Mouse (Mus musculus) CH12.LX (cell line): ENCODE results near the gene Bri3.

Experiments used
- CTCF ChIP-seq, 2 experiments: IDR thresholded peaks in 1 of 2; conservative IDR thresholded peaks in 1 of 2; 2 replicates each; pipeline ENCODE4 v1.5.1; 2011 to 2012; ENCODE audit warnings: low read depth in 2 of 2, low read length in 2 of 2, improper control_type of control experiment in 1 of 2, inconsistent platforms in 1 of 2, mild to moderate bottlenecking in 1 of 2, moderate library complexity in 1 of 2
- ELF1 ChIP-seq: IDR thresholded peaks from 2 replicates; pipeline ENCODE4 v1.6.1; 2014; ENCODE audit warnings: low read depth, mild to moderate bottlenecking, inconsistent platforms, low read length, improper control_type of control experiment
- EP300 ChIP-seq: IDR thresholded peaks from 2 replicates; pipeline ENCODE4 v1.6.1; 2011; ENCODE audit warnings: low read length, improper control_type of control experiment
- JUND ChIP-seq: conservative IDR thresholded peaks from 2 replicates; pipeline ENCODE4 v1.6.1; 2011; ENCODE audit warnings: low read depth, low read length, improper control_type of control experiment
- MAZ ChIP-seq: IDR thresholded peaks from 2 replicates; pipeline ENCODE4 v1.6.1; 2012; ENCODE audit warnings: low read depth, mild to moderate bottlenecking, inconsistent platforms, low read length, improper control_type of control experiment, moderate library complexity
- POLR2A ChIP-seq: IDR thresholded peaks from 2 replicates; pipeline ENCODE4 v1.6.1; 2011; ENCODE audit warnings: low read depth, mild to moderate bottlenecking, improper control_type of control experiment, low read length

DNA sequence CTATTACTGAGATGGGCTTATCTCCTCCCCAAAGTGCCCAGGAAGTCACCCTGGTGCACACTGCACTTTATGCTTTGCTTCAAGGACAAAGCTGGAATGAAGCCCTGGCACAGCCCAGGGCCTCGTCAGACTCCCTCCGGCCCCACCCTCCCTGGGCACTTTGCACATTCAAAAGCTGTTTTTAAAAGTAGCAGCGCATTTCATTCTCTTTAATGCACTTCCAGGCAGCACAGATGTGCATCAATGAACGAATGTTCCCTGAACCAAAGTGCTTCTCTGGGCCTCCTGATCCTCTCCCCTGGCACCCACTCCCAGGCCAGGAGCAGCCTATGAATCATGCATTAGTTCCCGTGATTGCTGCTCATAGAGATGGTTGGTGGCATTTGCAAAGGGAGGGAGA lies 167.5 kb downstream of the Bri3 start:
- TF ChIP-seq CTCF (conservative IDR thresholded peaks at IDR 0.05 in 1 of 2, IDR thresholded peaks at IDR 0.05 in 1 of 2; ENCODE audit: low read depth in 2 of 2, low read length in 2 of 2) = no peak
- no peak for TF ChIP-seq ELF1
- no peak for TF ChIP-seq EP300
- TF ChIP-seq JUND = no peak
- no peak for TF ChIP-seq POLR2A
- TF ChIP-seq MAZ = no peak
